ENCODE assay signal across 21 mouse cellular contexts in the genomic region with DNA sequence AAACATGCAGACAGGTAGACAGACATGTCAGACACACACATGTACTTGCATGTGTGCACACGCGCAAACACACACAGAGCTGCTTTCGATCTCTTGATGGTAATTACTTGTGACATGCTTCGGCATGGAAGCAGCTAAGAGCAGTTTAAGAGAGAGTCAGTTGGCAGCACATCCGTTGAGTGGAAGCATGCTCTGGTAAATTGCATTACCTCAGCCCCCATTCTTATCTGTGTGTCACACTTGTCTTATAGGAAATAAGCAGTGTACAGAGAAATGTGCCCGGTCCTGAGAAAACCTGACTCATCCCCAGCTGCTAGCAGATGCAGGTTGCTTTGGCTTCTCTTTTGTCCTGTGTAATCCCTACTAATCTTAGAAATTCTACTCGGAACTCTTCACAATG.
A peak's percentile ranks its signal among the peaks of the same experiment; 100 is the strongest.
DNase-seq lines count a peak whose midpoint lies in the region; ATAC-seq and TF ChIP-seq lines count a peak whose summit lies in the region.
"Had no signal": no experiment of that assay in that cellular context is flagged by ENCODE, and none has a peak within 500 bp of the region (broad histone marks: within the 10 kb centered on the region; RNA-seq: fewer than 3 reads in every experiment).

No protein-coding gene starts in this region.

- no peak for TF ChIP-seq CTCF in MEL (IDR thresholded peaks at IDR 0.05 in 2 of 3, conservative IDR thresholded peaks at IDR 0.05 in 1 of 3; ENCODE audit: control insufficient read depth in 1 of 3, insufficient read depth in 1 of 3, low read depth in 2 of 3, low read length in 3 of 3, poor library complexity in 1 of 3, severe bottlenecking in 1 of 3)

- peak; percentile 94 for ATAC-seq in common myeloid progenitor, adult 5-6 weeks (replicated peaks; ENCODE audit: low read depth, poor library complexity, severe bottlenecking)
- ATAC-seq in megakaryocyte progenitor cell, adult 5-6 weeks (replicated peaks; ENCODE audit: poor library complexity), result peak; percentile 87
- ATAC-seq: intestine, postnatal 0 days; lung, postnatal 0 days; Patski had no signal

- H3K4me1 ChIP-seq in MEL (ENCODE audit: control insufficient read depth in 1 of 2, insufficient read depth in 2 of 2, low read length in 2 of 2), result peaks cover 8 to 18% of the 10 kb centered on the region in 2 experiments
- H3K4me1 ChIP-seq: embryonic facial prominence, embryonic 12.5 days; hindbrain, embryonic 13.5 days; limb, embryonic 12.5 days; neural tube, embryonic 12.5 days had no signal

- peak; percentile 91 for DNase-seq in 416B (ENCODE audit: low read depth)
- peak; percentile 93 for DNase-seq in MEL (ENCODE audit: low read depth, low spot score)
- no peak for DNase-seq in adrenal gland, postnatal 25 days
- DNase-seq in gastrocnemius, postnatal 25 days, result no peak
- DNase-seq in testis, postnatal 14 days (ENCODE audit: low spot score), result no peak
- DNase-seq: cerebellum, postnatal 25 days; kidney, postnatal 10 days; spleen, adult 18-20 months; thymus, postnatal 25 days had no signal

- TF ChIP-seq POLR2A in MEL (IDR thresholded peaks at IDR 0.05; ENCODE audit: control insufficient read depth in 1 of 2, insufficient read depth in 1 of 2, low read depth in 1 of 2, low read length in 2 of 2, poor library complexity in 1 of 2), result peak in 1 of 2 experiments; percentile 41; a peak in 1 of 4 replicates

- H3K27ac ChIP-seq in MEL (ENCODE audit: control insufficient read depth, low read depth, low read length), result peak overlapping the region; percentile 77
- H3K27ac ChIP-seq: embryonic facial prominence, embryonic 12.5 days; forebrain, embryonic 10.5 days; hindbrain, embryonic 13.5 days; left cerebral cortex, adult 2 months; limb, embryonic 12.5 days; midbrain, embryonic 12.5 days; neural tube, embryonic 12.5 days had no signal

- no peaks in the 10 kb centered on the region for H3K9me3 ChIP-seq in MEL (replicated peaks; ENCODE audit: insufficient read depth, low read length)
- H3K9me3 ChIP-seq: embryonic facial prominence, embryonic 12.5 days; forebrain, embryonic 10.5 days; hindbrain, embryonic 13.5 days; midbrain, embryonic 12.5 days; neural tube, embryonic 12.5 days had no signal

- H3K36me3 ChIP-seq in MEL (ENCODE audit: control insufficient read depth in 1 of 2, insufficient read depth in 2 of 2, low read length in 2 of 2), result peaks cover 0 to 16% of the 10 kb centered on the region in 2 experiments; a peak in 2 of 4 replicates
- H3K36me3 ChIP-seq: embryonic facial prominence, embryonic 12.5 days; forebrain, embryonic 10.5 days; hindbrain, embryonic 13.5 days; limb, embryonic 12.5 days; midbrain, embryonic 12.5 days; neural tube, embryonic 12.5 days had no signal

- H3K4me3 ChIP-seq in MEL (ENCODE audit: control insufficient read depth in 1 of 2, insufficient read depth in 1 of 2, low read depth in 2 of 2, low read length in 2 of 2), result peak overlapping the region; percentile 33 to 53
- H3K4me3 ChIP-seq: embryonic facial prominence, embryonic 12.5 days; forebrain, embryonic 10.5 days; hindbrain, embryonic 13.5 days; left cerebral cortex, adult 2 months; limb, embryonic 12.5 days; midbrain, embryonic 12.5 days; neural tube, embryonic 12.5 days had no signal

- H3K9ac ChIP-seq in MEL (ENCODE audit: control insufficient read depth, low read depth, low read length, poor library complexity, severe bottlenecking), result peak overlapping the region; percentile 38
- H3K9ac ChIP-seq: embryonic facial prominence, embryonic 12.5 days; hindbrain, embryonic 13.5 days; limb, embryonic 12.5 days; midbrain, embryonic 12.5 days; neural tube, embryonic 12.5 days had no signal

- H3K27me3 ChIP-seq in MEL (ENCODE audit: control insufficient read depth in 1 of 2, insufficient read depth in 2 of 2, low read length in 2 of 2), result no peaks in the 10 kb centered on the region
- H3K27me3 ChIP-seq: embryonic facial prominence, embryonic 12.5 days; hindbrain, embryonic 13.5 days; limb, embryonic 12.5 days; midbrain, embryonic 12.5 days; neural tube, embryonic 12.5 days had no signal

- no peaks in the 10 kb centered on the region for H3K79me2 ChIP-seq in MEL (ENCODE audit: control insufficient read depth, insufficient read depth, low read length, poor library complexity)

- TF ChIP-seq RAD21 in MEL (IDR thresholded peaks at IDR 0.05; ENCODE audit: low read depth, low read length), result no peak

- TF ChIP-seq EP300 in MEL (IDR thresholded peaks at IDR 0.05; ENCODE audit: low read depth in 1 of 2, low read length in 2 of 2), result peak; percentile 90

TF ChIP-seq in MEL, 35 proteins besides CTCF, POLR2A, EP300 and RAD21:
- TF ChIP-seq USF2 (IDR thresholded peaks at IDR 0.05; ENCODE audit: borderline replicate concordance in 1 of 2, insufficient read depth in 1 of 2, low read depth in 1 of 2, low read length in 2 of 2) (no peak), ZMIZ1 (IDR thresholded peaks at IDR 0.05; ENCODE audit: low read depth, low read length) (no peak), TAL1 (IDR thresholded peaks at IDR 0.05; ENCODE audit: low read length) (peak; percentile 88), ZC3H11A (IDR thresholded peaks at IDR 0.05; ENCODE audit: low read depth, low read length) (no peak), E2F4 (IDR thresholded peaks at IDR 0.05; ENCODE audit: borderline replicate concordance, low read depth, low read length) (no peak), SIN3A (IDR thresholded peaks at IDR 0.05; ENCODE audit: low read length) (peak; percentile 90), BHLHE40 (IDR thresholded peaks at IDR 0.05; ENCODE audit: borderline replicate concordance, low read depth, low read length) (peak; percentile 93), JUND (IDR thresholded peaks at IDR 0.05; ENCODE audit: low read depth, low read length) (peak; percentile 88), RCOR1 (IDR thresholded peaks at IDR 0.05; ENCODE audit: low read depth, low read length) (peak; percentile 74; the same call in 1 of the 2 replicates), CHD1 (IDR thresholded peaks at IDR 0.05; ENCODE audit: low read depth, low read length) (no peak), POLR2AphosphoS2 (IDR thresholded peaks at IDR 0.05; ENCODE audit: low read length) (no peak), GATA1 (IDR thresholded peaks at IDR 0.05; ENCODE audit: low read depth, low read length) (peak; percentile 92), MAFK (IDR thresholded peaks at IDR 0.05; ENCODE audit: borderline replicate concordance, low read depth, low read length) (0 out of 2 replicates have a peak, but pooled peaks have one; percentile 68), ETS1 (IDR thresholded peaks at IDR 0.05; ENCODE audit: low read depth, low read length) (peak; percentile 100), GABPA (IDR thresholded peaks at IDR 0.05; ENCODE audit: low read depth, low read length) (no peak), TBP (IDR thresholded peaks at IDR 0.05; ENCODE audit: low read depth, low read length) (peak; percentile 55), TCF12 (IDR thresholded peaks at IDR 0.05; ENCODE audit: low read depth, low read length) (peak; percentile 94), KAT2A (conservative IDR thresholded peaks at IDR 0.05; ENCODE audit: low read depth, low read length) (no peak), MYB (IDR thresholded peaks at IDR 0.05; ENCODE audit: low read depth, low read length) (peak; percentile 75; the same call in 1 of the 2 replicates), ZKSCAN1 (IDR thresholded peaks at IDR 0.05; ENCODE audit: low read depth, low read length) (no peak), NRF1 (IDR thresholded peaks at IDR 0.05; ENCODE audit: insufficient read depth, low read depth, low read length, poor library complexity, severe bottlenecking) (no peak), MXI1 (IDR thresholded peaks at IDR 0.05; ENCODE audit: low read depth, low read length) (peak; percentile 95), SMC3 (IDR thresholded peaks at IDR 0.05; ENCODE audit: low read depth, low read length) (no peak), ELF1 (IDR thresholded peaks at IDR 0.05; ENCODE audit: low read depth, low read length) (no peak), CHD2 (IDR thresholded peaks at IDR 0.05; ENCODE audit: low read length) (no peak), USF1 (IDR thresholded peaks at IDR 0.05; ENCODE audit: low read depth, low read length) (no peak), ZNF384 (IDR thresholded peaks at IDR 0.05; ENCODE audit: low read depth, low read length) (no peak), MYC (IDR thresholded peaks at IDR 0.05; ENCODE audit: low read depth, low read length) (peak; percentile 94), HCFC1 (IDR thresholded peaks at IDR 0.05; ENCODE audit: low read depth, low read length) (no peak), POLR2AphosphoS5 (IDR thresholded peaks at IDR 0.05; ENCODE audit: borderline replicate concordance, low read depth, low read length) (no peak), UBTF (IDR thresholded peaks at IDR 0.05; ENCODE audit: borderline replicate concordance, insufficient read depth, low read depth, low read length) (no peak), MAZ (IDR thresholded peaks at IDR 0.05; ENCODE audit: low read depth, low read length) (0 out of 2 replicates have a peak, but pooled peaks have one; percentile 43), NELFE (IDR thresholded peaks at IDR 0.05; ENCODE audit: low read depth, low read length) (no peak), MAX (IDR thresholded peaks at IDR 0.05; ENCODE audit: low read length) (peak; percentile 83)

Comparison
In these comparisons a context has a peak if more than half of its experiments do, and no peak if none do; other contexts are left out.
1. DNase-seq: peak in 416B (single experiment) and MEL (single experiment); none in adrenal gland, postnatal 25 days (single experiment), gastrocnemius, postnatal 25 days (single experiment) and testis, postnatal 14 days (single experiment).